Mouse (Mus musculus) erythroblast, embryonic 14.5 days (primary cell): ENCODE data around the gene Gsap. TPM values are rescaled to one million over a fixed set of nuclear protein-coding genes. Genes with fewer than 3 reads are reported as not detected.
A peak's percentile ranks its signal among the peaks of the same experiment; 100 is the strongest.
"Not testable (repeated sequence)": the region's sequence is repeated elsewhere in the genome, so short reads cannot be mapped to it uniquely, and the experiment has no call there.

Experiments used
- H3K27me3 ChIP-seq: 2 replicates; pipeline ENCODE4 v1.6.1; 2012; ENCODE audit warnings: inconsistent platforms; ENCODE audit not compliant: control insufficient read depth
- H3K36me3 ChIP-seq: 2 replicates; pipeline ENCODE4 v1.6.1; 2012; ENCODE audit warnings: mild to moderate bottlenecking, inconsistent platforms; ENCODE audit not compliant: control insufficient read depth
- H3K4me1 ChIP-seq: 2 replicates; pipeline ENCODE4 v1.6.1; 2012; ENCODE audit warnings: inconsistent platforms; ENCODE audit not compliant: control insufficient read depth
- H3K4me3 ChIP-seq: replicated peaks from 2 replicates; pipeline ENCODE3; 2012; ENCODE audit warnings: moderate library complexity, mild to moderate bottlenecking, inconsistent platforms
- H3K9me3 ChIP-seq: 2 replicates; pipeline ENCODE4 v1.6.1; 2012; ENCODE audit warnings: low read length, inconsistent platforms, mixed read lengths; ENCODE audit not compliant: control insufficient read depth
- GATA1 ChIP-seq: IDR thresholded peaks from 2 replicates; pipeline ENCODE4 v1.6.1; 2012; ENCODE audit warnings: low read length, inconsistent platforms, mixed read lengths
- TAL1 ChIP-seq: IDR thresholded peaks from 3 replicates; pipeline ENCODE4 v1.6.1; 2012; ENCODE audit warnings: low read length, inconsistent platforms, mixed read lengths
- polyA plus RNA-seq: library from polyadenylated mRNA; stranded (reverse); fragments of >175 nt; gene quantifications from 2 replicates; pipeline ENCODE4 v1.2.3, GENCODE M21; 2012

The Gsap gene
- polyA plus RNA-seq, 1 experiment = 0.03 TPM

DNA sequence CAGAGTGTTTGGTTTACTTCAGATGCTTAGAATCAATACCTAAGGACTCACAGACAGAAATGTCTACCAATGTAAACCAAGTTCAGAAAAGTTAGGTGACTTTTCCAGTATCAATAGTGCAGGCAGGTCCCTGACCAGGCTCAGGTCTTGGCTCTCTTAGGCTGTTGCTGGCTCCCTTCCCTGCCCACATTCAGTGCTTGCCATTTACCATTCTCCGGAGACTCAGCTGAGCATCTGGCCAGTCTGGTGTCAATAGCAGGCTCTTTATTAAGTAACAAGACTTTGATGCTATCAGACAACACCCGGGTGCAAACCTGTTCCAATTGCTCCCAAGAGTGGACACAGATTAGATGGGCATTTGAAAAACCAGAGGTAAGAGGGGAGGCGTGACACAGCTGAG is 13.7 kb upstream of the Gsap start:
- Histone ChIP-seq H3K4me1 (no peaks in the 10 kb centered on the region), H3K27me3 (no peaks in the 10 kb centered on the region), H3K9me3 (no peaks in the 10 kb centered on the region), H3K36me3 (no peaks in the 10 kb centered on the region), H3K4me3 (no peak overlapping the region)
- TF ChIP-seq TAL1 = no peak
- TF ChIP-seq GATA1 = no peak

- H3K9me3 ChIP-seq = no peaks in the 10 kb centered on the region
- no peaks in the 10 kb centered on the region for H3K4me1 ChIP-seq
- no peak overlapping the region for H3K4me3 ChIP-seq
- no peaks in the 10 kb centered on the region for H3K27me3 ChIP-seq
- no peaks in the 10 kb centered on the region for H3K36me3 ChIP-seq
- TF ChIP-seq TAL1 = no peak
- TF ChIP-seq GATA1 = no peak
Observed at GRCm38 (mm10) chr5:21175132-21176112, 10.6 kb upstream of the Gsap start.

- TF ChIP-seq GATA1 (no peak), TAL1 (no peak)
- Histone ChIP-seq H3K27me3 (no peaks in the 10 kb centered on the region), H3K4me1 (no peaks in the 10 kb centered on the region)
Observed at GRCm38 (mm10) chr5:21179496-21179895, 6.6 kb upstream of the Gsap start.

DNA sequence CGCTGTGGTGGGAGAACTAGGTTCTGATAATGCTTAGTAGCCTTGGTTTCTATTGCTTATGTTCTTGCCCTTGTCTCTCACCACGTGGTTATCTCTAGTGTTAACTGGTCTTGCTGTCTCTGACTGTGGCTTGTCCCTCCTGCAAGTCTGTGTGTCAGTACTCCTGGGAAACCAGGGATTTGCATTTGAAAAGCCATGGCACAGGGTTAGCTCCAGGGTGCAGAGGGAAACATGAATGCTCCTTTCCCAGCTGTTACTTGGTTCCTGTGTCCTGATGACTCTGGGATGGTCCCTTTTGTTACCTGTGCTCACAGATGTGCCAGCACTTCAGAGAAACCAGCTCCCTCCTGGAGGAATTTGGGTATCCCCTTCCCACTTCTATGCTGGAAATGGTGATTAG is 3.0 kb upstream of the Gsap start:
- not testable (repeated sequence) for H3K4me3 ChIP-seq, H3K9me3 ChIP-seq, H3K36me3 ChIP-seq
- Histone ChIP-seq H3K27me3 (peaks cover 20% of the 10 kb centered on the region), H3K4me1 (peaks cover 14% of the 10 kb centered on the region)

More at GRCm38 (mm10) chr5:21179496-21179895, 6.6 kb upstream of the Gsap start:
- H3K4me3 ChIP-seq = no peak overlapping the region
- no peaks in the 10 kb centered on the region for H3K9me3 ChIP-seq
- H3K36me3 ChIP-seq = no peaks in the 10 kb centered on the region

- H3K4me1 ChIP-seq = peaks cover 14% of the 10 kb centered on the region
- peaks cover 20% of the 10 kb centered on the region for H3K27me3 ChIP-seq
- no peaks in the 10 kb centered on the region for H3K9me3 ChIP-seq
- H3K4me3 ChIP-seq = peak overlapping the region; percentile 73
- no peaks in the 10 kb centered on the region for H3K36me3 ChIP-seq
- TF ChIP-seq TAL1 (no peak), GATA1 (no peak)
Observed at GRCm38 (mm10) chr5:21186821-21187220, 766 bp downstream of the Gsap start.

DNA sequence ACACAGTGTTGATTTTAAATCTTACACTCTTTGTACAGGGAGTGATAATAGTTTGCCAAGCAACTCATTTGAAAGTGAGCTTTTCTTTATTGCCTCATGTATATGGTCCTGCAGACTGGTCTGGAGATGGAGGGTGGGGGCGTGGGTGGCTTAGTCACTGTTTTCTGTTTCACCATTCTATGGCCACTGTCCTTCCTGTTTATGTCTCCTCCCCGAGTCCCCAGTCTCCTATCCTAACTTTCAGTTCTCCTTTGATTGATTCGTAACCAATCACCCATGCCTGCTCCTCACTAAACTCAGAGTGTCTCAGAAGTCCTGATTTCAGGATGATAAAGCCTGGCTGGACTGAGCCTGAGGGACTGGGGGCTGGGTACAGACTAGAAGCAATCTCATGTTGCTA is 2.4 kb downstream of the Gsap start:
- Histone ChIP-seq H3K9me3 (peaks cover 5% of the 10 kb centered on the region), H3K4me3 (no peak overlapping the region), H3K27me3 (peaks cover 20% of the 10 kb centered on the region), H3K4me1 (peaks cover 14% of the 10 kb centered on the region), H3K36me3 (no peaks in the 10 kb centered on the region)
- TF ChIP-seq TAL1 (no peak), GATA1 (no peak)

DNA sequence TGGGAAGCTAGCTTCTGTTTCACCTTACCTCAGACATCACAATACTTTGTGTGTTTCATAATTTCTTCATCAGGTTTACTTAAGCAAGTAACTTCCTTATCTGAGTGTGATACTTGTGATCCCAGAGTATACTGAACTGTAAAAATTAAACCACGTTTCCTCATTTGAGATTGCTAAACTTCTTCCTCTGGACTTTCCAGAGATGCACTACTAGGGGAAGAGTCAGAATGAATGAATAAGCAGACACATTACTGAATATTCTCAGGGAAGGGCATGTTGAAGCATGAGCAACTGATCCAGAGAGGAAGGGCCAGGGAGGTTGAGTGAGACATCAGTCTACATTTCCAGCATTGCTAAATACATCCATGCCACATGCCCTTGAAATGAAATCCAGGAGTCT is 3.0 kb downstream of the Gsap start:
- Histone ChIP-seq H3K4me1 (peaks cover 14% of the 10 kb centered on the region), H3K4me3 (no peak overlapping the region), H3K9me3 (peaks cover 8% of the 10 kb centered on the region), H3K27me3 (peaks cover 20% of the 10 kb centered on the region), H3K36me3 (no peaks in the 10 kb centered on the region)
- no peak for TF ChIP-seq GATA1
- TF ChIP-seq TAL1 = no peak

DNA sequence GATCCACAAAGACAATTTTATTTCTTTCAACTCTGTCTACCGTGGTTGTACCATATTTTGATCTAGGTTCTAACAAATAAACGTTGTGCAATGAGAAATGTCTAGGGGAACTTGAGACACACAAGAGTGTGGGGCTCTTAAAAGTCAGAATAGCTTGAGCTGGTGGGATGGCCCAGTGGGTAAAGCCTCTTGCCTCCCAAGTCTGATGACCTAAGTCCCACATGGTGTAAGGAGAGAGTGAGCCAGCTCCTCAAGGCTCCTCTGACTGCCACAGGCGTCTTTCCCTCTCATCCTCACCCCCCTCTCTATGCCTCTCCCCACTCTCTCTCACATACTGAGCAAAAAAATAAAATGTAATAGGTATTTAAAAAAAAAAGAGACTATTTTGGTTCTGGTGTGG is 3.4 kb downstream of the Gsap start:
- H3K4me3 ChIP-seq = no peak overlapping the region

DNA sequence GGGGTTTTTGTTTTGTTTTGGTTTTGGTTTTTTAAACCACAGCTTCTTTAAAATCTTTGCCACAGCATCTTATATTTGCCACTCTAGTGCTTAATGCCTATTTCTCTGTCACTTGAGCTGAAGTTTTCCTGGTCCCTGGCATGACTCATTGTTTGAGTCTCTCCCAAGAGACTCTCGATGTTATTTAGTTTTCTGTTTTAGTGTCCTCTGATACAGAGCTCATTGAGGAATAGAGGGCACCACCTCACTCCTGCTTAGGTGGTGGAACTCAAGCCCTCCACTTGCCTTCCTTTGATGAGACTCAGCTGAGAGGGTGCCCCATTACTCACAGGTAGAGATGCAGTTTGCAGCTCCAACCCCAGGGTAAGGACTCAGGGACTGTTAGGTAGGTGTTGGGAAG is 17.4 kb downstream of the Gsap start:
- H3K36me3 ChIP-seq = no peaks in the 10 kb centered on the region
- no peak for TF ChIP-seq GATA1
- no peak for TF ChIP-seq TAL1
- H3K27me3 ChIP-seq = no peaks in the 10 kb centered on the region
- no peaks in the 10 kb centered on the region for H3K4me1 ChIP-seq
- no peak overlapping the region for H3K4me3 ChIP-seq
- H3K9me3 ChIP-seq = no peaks in the 10 kb centered on the region

More for the DNA sequence above, 3.4 kb downstream of the Gsap start:
- Histone ChIP-seq H3K4me1 (peaks cover 14% of the 10 kb centered on the region), H3K27me3 (peaks cover 20% of the 10 kb centered on the region), H3K9me3 (peaks cover 8% of the 10 kb centered on the region), H3K36me3 (no peaks in the 10 kb centered on the region)
- no peak for TF ChIP-seq TAL1
- no peak for TF ChIP-seq GATA1

GRCm38 (mm10) chr5:21204157-21204556 is 18.1 kb downstream of the Gsap start:
- H3K4me3 ChIP-seq = no peak overlapping the region
- no peaks in the 10 kb centered on the region for H3K27me3 ChIP-seq
- H3K9me3 ChIP-seq = no peaks in the 10 kb centered on the region
- no peaks in the 10 kb centered on the region for H3K4me1 ChIP-seq
- no peak for TF ChIP-seq GATA1
- no peaks in the 10 kb centered on the region for H3K36me3 ChIP-seq
